Comparison of ENCODE assay signal across 33 mouse cellular contexts in genomic region chr9:57671500-57671899, GRCm38 (mm10). TPM values are rescaled to one million over a fixed set of nuclear protein-coding genes. Genes with fewer than 3 reads are reported as not detected.
A peak's percentile ranks its signal among the peaks of the same experiment; 100 is the strongest.
DNase-seq lines count a peak whose midpoint lies in the region; ATAC-seq and TF ChIP-seq lines count a peak whose summit lies in the region.
"Had no signal": no experiment of that assay in that cellular context is flagged by ENCODE, and none has a peak within 500 bp of the region (broad histone marks: within the 10 kb centered on the region; RNA-seq: fewer than 3 reads in every experiment).

No protein-coding gene starts in this region.

- H3K27ac ChIP-seq in liver, embryonic 11.5 days (ENCODE audit: low read depth, low read length), result no peak overlapping the region; the same call in 1 of the 2 replicates
- peak overlapping the region; percentile 61 for H3K27ac ChIP-seq in liver, adult 2 months (replicated peaks; ENCODE audit: insufficient read depth, low read depth, low read length)
- H3K27ac ChIP-seq in liver, embryonic 14.5 days, result no peak overlapping the region
- H3K27ac ChIP-seq in liver, postnatal 0 days (ENCODE audit: low read depth), result peak overlapping the region; percentile 20
- H3K27ac ChIP-seq in intestine, embryonic 15.5 days, result no peak overlapping the region
- H3K27ac ChIP-seq: forebrain, embryonic 10.5 days; forebrain, embryonic 13.5 days; heart, adult 2 months; hindbrain, embryonic 12.5 days; hindbrain, embryonic 15.5 days had no signal

- TF ChIP-seq POLR2A in liver, adult 2 months (IDR thresholded peaks at IDR 0.05; ENCODE audit: extremely low read depth, insufficient read depth, low read length), result no peak

- no peaks in the 10 kb centered on the region for H3K9me3 ChIP-seq in liver, embryonic 11.5 days (ENCODE audit: control insufficient read depth, low read length)
- H3K9me3 ChIP-seq in liver, embryonic 14.5 days (ENCODE audit: control insufficient read depth, low read length), result no peaks in the 10 kb centered on the region
- H3K9me3 ChIP-seq in liver, postnatal 0 days (ENCODE audit: low read length), result no peaks in the 10 kb centered on the region
- no peaks in the 10 kb centered on the region for H3K9me3 ChIP-seq in intestine, embryonic 15.5 days
- H3K9me3 ChIP-seq: forebrain, embryonic 10.5 days; forebrain, embryonic 13.5 days; G1E; hindbrain, embryonic 12.5 days; hindbrain, embryonic 15.5 days had no signal

- TF ChIP-seq CTCF in liver, adult 2 months (IDR thresholded peaks at IDR 0.05; ENCODE audit: low read depth, low read length), result no peak
- no peak for TF ChIP-seq CTCF in liver, embryonic 14.5 days (IDR thresholded peaks at IDR 0.05; ENCODE audit: low read depth)
- TF ChIP-seq CTCF in liver, postnatal 0 days (IDR thresholded peaks at IDR 0.05; ENCODE audit: low read depth), result no peak

- WGBS in liver, embryonic 11.5 days, result 69% methylated on average over 5 of the region's 5 CpGs
- 22% methylated on average over 5 of the region's 5 CpGs for WGBS in liver, adult 2 months
- WGBS in liver, embryonic 14.5 days (ENCODE audit: insufficient replicate concordance), result 64% methylated on average over 5 of the region's 5 CpGs
- 64% methylated on average over 5 of the region's 5 CpGs for WGBS in liver, postnatal 0 days (ENCODE audit: insufficient replicate concordance)
- 82% methylated on average over 5 of the region's 5 CpGs for WGBS in intestine, embryonic 15.5 days

- no peaks in the 10 kb centered on the region; the same call in 1 of the 2 replicates for H3K4me1 ChIP-seq in liver, embryonic 11.5 days (replicated peaks; ENCODE audit: control insufficient read depth, insufficient read depth, low read length)
- peaks cover 27% of the 10 kb centered on the region for H3K4me1 ChIP-seq in liver, adult 2 months (ENCODE audit: control insufficient read depth, insufficient read depth, low read length)
- H3K4me1 ChIP-seq in liver, embryonic 14.5 days (replicated peaks; ENCODE audit: control insufficient read depth in 2 of 2, insufficient read depth in 2 of 2, low read length in 1 of 2), result peaks cover 0 to 9% of the 10 kb centered on the region in 2 experiments; a peak in 1 of 4 replicates
- peaks cover 21% of the 10 kb centered on the region for H3K4me1 ChIP-seq in liver, postnatal 0 days (ENCODE audit: insufficient read depth)
- H3K4me1 ChIP-seq in intestine, embryonic 15.5 days (replicated peaks), result peaks cover 12% of the 10 kb centered on the region
- H3K4me1 ChIP-seq: forebrain, embryonic 10.5 days; forebrain, embryonic 13.5 days; hindbrain, embryonic 12.5 days; hindbrain, embryonic 15.5 days had no signal

- H3K36me3 ChIP-seq in liver, embryonic 11.5 days (ENCODE audit: control insufficient read depth, insufficient read depth, low read length), result no peaks in the 10 kb centered on the region
- H3K36me3 ChIP-seq in liver, adult 2 months (ENCODE audit: control insufficient read depth, insufficient read depth, low read length), result no peaks in the 10 kb centered on the region
- H3K36me3 ChIP-seq in liver, embryonic 14.5 days (replicated peaks; ENCODE audit: control insufficient read depth, insufficient read depth, low read depth), result no peaks in the 10 kb centered on the region
- no peaks in the 10 kb centered on the region for H3K36me3 ChIP-seq in liver, postnatal 0 days (replicated peaks; ENCODE audit: insufficient read depth, low read length)
- H3K36me3 ChIP-seq in intestine, embryonic 15.5 days, result no peaks in the 10 kb centered on the region
- H3K36me3 ChIP-seq: forebrain, embryonic 10.5 days; G1E; hindbrain, embryonic 12.5 days; hindbrain, embryonic 15.5 days had no signal

- H3K9ac ChIP-seq in liver, embryonic 11.5 days (ENCODE audit: low read depth, low read length), result no peak overlapping the region
- no peak overlapping the region for H3K9ac ChIP-seq in liver, adult 2 months (ENCODE audit: low read depth, low read length)
- H3K9ac ChIP-seq in liver, embryonic 14.5 days (replicated peaks), result no peak overlapping the region
- H3K9ac ChIP-seq in liver, postnatal 0 days (replicated peaks), result no peak overlapping the region
- H3K9ac ChIP-seq in intestine, embryonic 15.5 days, result no peak overlapping the region
- H3K9ac ChIP-seq: forebrain, embryonic 13.5 days; forebrain, postnatal 0 days; hindbrain, embryonic 12.5 days; hindbrain, embryonic 15.5 days had no signal

- no peak for ATAC-seq in liver, embryonic 11.5 days (replicated peaks; ENCODE audit: low FRiP score)
- peak; percentile 45; the same call in 1 of the 2 replicates for ATAC-seq in liver, embryonic 14.5 days (ENCODE audit: insufficient read depth)
- peak; percentile 54 for ATAC-seq in liver, postnatal 0 days
- no peak for ATAC-seq in intestine, embryonic 15.5 days
- ATAC-seq: forebrain, embryonic 13.5 days; forebrain, postnatal 0 days had no signal

- no peak overlapping the region for H3K4me3 ChIP-seq in liver, embryonic 11.5 days (ENCODE audit: low read depth, low read length)
- H3K4me3 ChIP-seq in liver, adult 2 months (ENCODE audit: insufficient read depth, low read depth, low read length), result no peak overlapping the region
- H3K4me3 ChIP-seq in liver, embryonic 14.5 days (ENCODE audit: insufficient read depth in 1 of 2, low read depth in 2 of 2, low read length in 2 of 2), result no peak overlapping the region
- H3K4me3 ChIP-seq in liver, postnatal 0 days (ENCODE audit: low read depth, low read length), result no peak overlapping the region
- H3K4me3 ChIP-seq in intestine, embryonic 15.5 days (replicated peaks), result no peak overlapping the region
- H3K4me3 ChIP-seq: forebrain, embryonic 10.5 days; forebrain, embryonic 13.5 days; heart, adult 2 months; hindbrain, embryonic 12.5 days; hindbrain, embryonic 15.5 days had no signal

- DNase-seq in liver, result peak; percentile 40
- DNase-seq in liver, embryonic 11.5 days (ENCODE audit: low spot score), result no peak
- peak; percentile 62 for DNase-seq in liver, adult 2 months (ENCODE audit: extremely low read depth, low read depth, low spot score)
- no peak for DNase-seq in liver, embryonic 14.5 days (ENCODE audit: low read depth in 3 of 3, low spot score in 3 of 3)
- peak; percentile 46 for DNase-seq in liver, postnatal 0 days
- DNase-seq in left cerebral cortex, adult 11 months (ENCODE audit: low spot score), result no peak
- DNase-seq: adrenal gland, adult 2 months; adrenal gland, postnatal 14 days; B cell, adult 2 months; cerebellum, adult 11 months; cerebellum, adult 2 months; cerebellum, postnatal 10 days; forebrain, postnatal 0 days; gastrocnemius, postnatal 25 days; heart, adult 2 months had no signal

- H3K4me2 ChIP-seq in liver, embryonic 11.5 days, result no peak overlapping the region
- no peak overlapping the region for H3K4me2 ChIP-seq in liver, embryonic 14.5 days (ENCODE audit: low read depth)
- no peak overlapping the region for H3K4me2 ChIP-seq in liver, postnatal 0 days (ENCODE audit: low read depth, low read length)
- no peak overlapping the region for H3K4me2 ChIP-seq in intestine, embryonic 15.5 days (replicated peaks)
- H3K4me2 ChIP-seq: forebrain, embryonic 13.5 days; heart, embryonic 11.5 days; hindbrain, embryonic 12.5 days; hindbrain, embryonic 15.5 days had no signal

- TF ChIP-seq EP300 in liver, embryonic 14.5 days (IDR thresholded peaks at IDR 0.05; ENCODE audit: low read depth), result no peak
- TF ChIP-seq EP300 in liver, postnatal 0 days (IDR thresholded peaks at IDR 0.05; ENCODE audit: low read depth), result peak; percentile 34; the same call in 1 of the 2 replicates

- H3K79me2 ChIP-seq in liver, adult 2 months (ENCODE audit: control insufficient read depth, insufficient read depth, low read length), result no peaks in the 10 kb centered on the region

- H3K27me3 ChIP-seq in liver, embryonic 11.5 days (replicated peaks; ENCODE audit: control insufficient read depth, insufficient read depth, low read length), result no peaks in the 10 kb centered on the region
- no peaks in the 10 kb centered on the region for H3K27me3 ChIP-seq in liver, adult 2 months (ENCODE audit: control insufficient read depth, insufficient read depth, low read length)
- H3K27me3 ChIP-seq in liver, embryonic 14.5 days (ENCODE audit: control insufficient read depth, insufficient read depth, low read length), result no peaks in the 10 kb centered on the region
- H3K27me3 ChIP-seq in liver, postnatal 0 days (ENCODE audit: insufficient read depth, low read length), result no peaks in the 10 kb centered on the region
- H3K27me3 ChIP-seq in intestine, embryonic 15.5 days (replicated peaks), result no peaks in the 10 kb centered on the region
- H3K27me3 ChIP-seq: hindbrain, embryonic 12.5 days; hindbrain, embryonic 15.5 days had no signal

RNA-seq across cellular contexts. Expression of gene Cyp1a2, which starts 12.0 kb away (rescaled TPM):
- not detected in 2 replicates for polyA plus RNA-seq in liver, embryonic 11.5 days (2014; fragmentation: Nextera tagmentation; extraction: Ambion mirVana)
- total RNA-seq in liver, adult 2 months (2014; rRNA removed), result 495 and 621 TPM in 2 replicates
- 954 and 976 TPM in 2 replicates for polyA plus RNA-seq in liver, adult 2 months (2012; rRNA removed)
- polyA plus RNA-seq in liver, embryonic 14.5 days (2012; rRNA removed), result 0.06 and 0.11 TPM in 2 replicates
- 0.11 and 0.18 TPM in 2 replicates for polyA plus RNA-seq in liver, embryonic 14.5 days (2014; fragmentation: Nextera tagmentation; extraction: Ambion mirVana)
- polyA plus RNA-seq in liver, postnatal 0 days (2015; fragmentation: Nextera tagmentation; extraction: Ambion mirVana), result 19.9 and 30.7 TPM in 2 replicates
- polyA plus RNA-seq in intestine, embryonic 15.5 days (2015; fragmentation: Nextera tagmentation; extraction: Ambion mirVana), result not detected in 2 replicates
- total RNA-seq: CH12.LX; forebrain, postnatal 0 days; G1E; gastrocnemius, adult 8-10 months; gastrocnemius, postnatal 25 days; heart, adult 2 months; heart, postnatal 25 days; hematopoietic stem cell, adult 5-6 weeks had no signal
- polyA plus RNA-seq: cerebellum, adult 2 months; embryonic facial prominence, embryonic 11.5 days; embryonic facial prominence, embryonic 14.5 days; forebrain, embryonic 10.5 days; forebrain, embryonic 13.5 days; forebrain, postnatal 0 days; frontal cortex, adult 2 months; G1E; heart, adult 2 months; heart, embryonic 11.5 days; heart, embryonic 14.5 days; heart, postnatal 0 days; hindbrain, embryonic 12.5 days; hindbrain, embryonic 15.5 days had no signal

RNA-seq across cellular contexts. Expression of gene Cyp1a1, which starts 16.2 kb away (rescaled TPM):
- polyA plus RNA-seq in liver, embryonic 11.5 days (2014; fragmentation: Nextera tagmentation; extraction: Ambion mirVana), result 0.66 and 0.92 TPM in 2 replicates
- 0.74 and 1.0 TPM in 2 replicates for total RNA-seq in liver, adult 2 months (2014; rRNA removed)
- polyA plus RNA-seq in liver, adult 2 months (2012; rRNA removed), result 1.0 TPM in 2 replicates
- 0.13 and 0.15 TPM in 2 replicates for polyA plus RNA-seq in liver, embryonic 14.5 days (2012; rRNA removed)
- polyA plus RNA-seq in liver, embryonic 14.5 days (2014; fragmentation: Nextera tagmentation; extraction: Ambion mirVana), result not detected in 2 replicates
- 2.2 and 4.3 TPM in 2 replicates for polyA plus RNA-seq in liver, postnatal 0 days (2015; fragmentation: Nextera tagmentation; extraction: Ambion mirVana)
- polyA plus RNA-seq in intestine, embryonic 15.5 days (2015; fragmentation: Nextera tagmentation; extraction: Ambion mirVana), result not detected in 2 replicates
- total RNA-seq: G1E; hematopoietic stem cell, adult 5-6 weeks had no signal
- polyA plus RNA-seq: embryonic facial prominence, embryonic 11.5 days; forebrain, embryonic 13.5 days; G1E; heart, embryonic 11.5 days; heart, embryonic 14.5 days; hindbrain, embryonic 12.5 days had no signal

RNA-seq across cellular contexts. Expression of gene Csk, which starts 18.1 kb away (rescaled TPM):
- 45.2 and 47.7 TPM in 2 replicates for polyA plus RNA-seq in liver, embryonic 11.5 days (2014; fragmentation: Nextera tagmentation; extraction: Ambion mirVana)
- 18.3 and 32.8 TPM in 2 replicates for total RNA-seq in liver, adult 2 months (2014; rRNA removed)
- 31.4 and 33.9 TPM in 2 replicates for polyA plus RNA-seq in liver, adult 2 months (2012; rRNA removed)
- 22.7 and 26.3 TPM in 2 replicates for polyA plus RNA-seq in liver, embryonic 14.5 days (2012; rRNA removed)
- 11.1 and 13.8 TPM in 2 replicates for polyA plus RNA-seq in liver, embryonic 14.5 days (2014; fragmentation: Nextera tagmentation; extraction: Ambion mirVana)
- polyA plus RNA-seq in liver, postnatal 0 days (2015; fragmentation: Nextera tagmentation; extraction: Ambion mirVana), result 13.6 and 15.5 TPM in 2 replicates
- 29.0 and 31.4 TPM in 2 replicates for polyA plus RNA-seq in intestine, embryonic 15.5 days (2015; fragmentation: Nextera tagmentation; extraction: Ambion mirVana)

RNA-seq across cellular contexts. Expression of gene Edc3, which starts 36.8 kb away (rescaled TPM):
- polyA plus RNA-seq in liver, embryonic 11.5 days (2014; fragmentation: Nextera tagmentation; extraction: Ambion mirVana), result 22.2 and 23.5 TPM in 2 replicates
- 5.7 and 6.4 TPM in 2 replicates for total RNA-seq in liver, adult 2 months (2014; rRNA removed)
- 6.6 TPM in 2 replicates for polyA plus RNA-seq in liver, adult 2 months (2012; rRNA removed)
- polyA plus RNA-seq in liver, embryonic 14.5 days (2012; rRNA removed), result 6.9 and 7.2 TPM in 2 replicates
- polyA plus RNA-seq in liver, embryonic 14.5 days (2014; fragmentation: Nextera tagmentation; extraction: Ambion mirVana), result 10.3 and 12.8 TPM in 2 replicates
- 9.9 and 13.2 TPM in 2 replicates for polyA plus RNA-seq in liver, postnatal 0 days (2015; fragmentation: Nextera tagmentation; extraction: Ambion mirVana)
- 29.6 and 29.9 TPM in 2 replicates for polyA plus RNA-seq in intestine, embryonic 15.5 days (2015; fragmentation: Nextera tagmentation; extraction: Ambion mirVana)

RNA-seq across cellular contexts. Expression of gene Lman1l, which starts 50.9 kb away (rescaled TPM):
- not detected in 2 replicates for polyA plus RNA-seq in liver, embryonic 11.5 days (2014; fragmentation: Nextera tagmentation; extraction: Ambion mirVana)
- total RNA-seq in liver, adult 2 months (2014; rRNA removed), result not detected in 2 replicates
- not detected in 2 replicates for polyA plus RNA-seq in liver, adult 2 months (2012; rRNA removed)
- not detected in 2 replicates for polyA plus RNA-seq in liver, embryonic 14.5 days (2012; rRNA removed)
- not detected in 2 replicates for polyA plus RNA-seq in liver, embryonic 14.5 days (2014; fragmentation: Nextera tagmentation; extraction: Ambion mirVana)
- not detected in 2 replicates for polyA plus RNA-seq in liver, postnatal 0 days (2015; fragmentation: Nextera tagmentation; extraction: Ambion mirVana)
- not detected in 2 replicates for polyA plus RNA-seq in intestine, embryonic 15.5 days (2015; fragmentation: Nextera tagmentation; extraction: Ambion mirVana)
- total RNA-seq: adrenal gland, adult 2 months; adrenal gland, postnatal 14 days; adrenal gland, postnatal 4 days; CH12.LX; forebrain, postnatal 0 days; G1E; gastrocnemius, adult 8-10 months; gastrocnemius, postnatal 25 days; heart, adult 2 months; heart, postnatal 25 days; hematopoietic stem cell, adult 5-6 weeks had no signal
- polyA plus RNA-seq: adrenal gland, adult 2 months; cerebellum, adult 2 months; embryonic facial prominence, embryonic 11.5 days; embryonic facial prominence, embryonic 14.5 days; forebrain, embryonic 10.5 days; forebrain, embryonic 13.5 days; forebrain, postnatal 0 days; G1E; gonadal fat pad, adult 2 months; heart, embryonic 11.5 days; heart, postnatal 0 days; hindbrain, embryonic 12.5 days; hindbrain, embryonic 15.5 days had no signal

Comparison
In these comparisons a context has a peak if more than half of its experiments do, and no peak if none do; other contexts are left out.
1. DNase-seq: peak in liver (single experiment), liver, adult 2 months (single experiment) and liver, postnatal 0 days (single experiment); none in liver, embryonic 11.5 days (single experiment), liver, embryonic 14.5 days (0 of 3) and left cerebral cortex, adult 11 months (single experiment).
2. ATAC-seq: peak in liver, embryonic 14.5 days (single experiment) and liver, postnatal 0 days (single experiment); none in liver, embryonic 11.5 days (single experiment) and intestine, embryonic 15.5 days (single experiment).
3. H3K27ac ChIP-seq: peak in liver, adult 2 months (single experiment) and liver, postnatal 0 days (single experiment); none in liver, embryonic 11.5 days (single experiment), liver, embryonic 14.5 days (single experiment) and intestine, embryonic 15.5 days (single experiment).
4. RNA of gene Cyp1a2, which starts 12.0 kb away (polyA plus RNA-seq): 954 to 976 TPM in liver, adult 2 months; 19.9 to 30.7 TPM in liver, postnatal 0 days, 0.06 to 0.18 TPM in liver, embryonic 14.5 days, not detected in liver, embryonic 11.5 days and not detected in intestine, embryonic 15.5 days; every median in the first group is over 10 times any median in the second.